Mouse (Mus musculus): ENCODE measurements around the gene Dguok.

The Dguok gene

DNA sequence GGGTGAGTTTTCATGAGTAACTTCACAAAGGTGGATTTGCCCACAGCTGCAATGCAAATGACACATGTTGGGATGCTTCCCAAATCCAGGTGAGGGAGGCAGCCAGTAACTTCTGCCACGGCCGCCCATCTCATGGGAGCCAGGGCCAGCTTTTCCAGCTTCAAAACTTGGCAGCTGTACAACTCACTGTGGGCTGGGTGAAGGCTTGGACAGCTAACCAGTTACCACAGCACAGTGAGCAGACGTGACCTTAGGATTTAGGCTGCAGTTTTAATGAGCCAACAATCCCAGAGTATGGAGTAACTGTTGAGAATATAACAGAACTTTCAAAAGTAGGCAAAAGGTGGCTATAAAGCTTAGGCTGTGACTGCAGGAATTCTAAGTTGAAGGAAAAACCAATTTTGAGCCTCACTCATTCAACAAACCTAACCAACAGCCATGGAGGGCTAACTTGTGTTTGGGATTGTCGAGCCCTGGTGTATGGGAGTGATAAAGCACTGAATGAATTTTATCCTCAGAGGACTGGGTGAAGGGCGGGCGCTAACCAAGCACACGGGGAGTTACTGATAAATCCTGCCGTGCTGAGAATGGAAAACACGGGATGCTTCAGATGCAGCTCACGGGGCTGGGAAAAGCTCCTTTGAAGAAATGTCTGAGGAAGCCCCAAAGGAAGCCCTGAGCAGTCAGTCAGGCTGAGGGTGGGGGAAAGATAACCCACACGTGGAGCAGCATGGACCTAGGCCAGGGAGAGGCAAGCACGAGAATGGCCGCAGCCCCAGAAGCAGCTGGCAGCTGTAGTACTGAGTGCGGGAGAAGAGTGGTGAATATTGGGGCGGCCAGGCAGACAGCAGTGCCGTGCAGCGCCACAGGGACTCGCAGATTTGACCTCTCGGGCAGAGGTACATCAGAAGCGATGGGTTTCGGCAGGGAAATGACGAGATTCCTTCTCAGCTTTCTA, 9.7 kb downstream of the Dguok start:
- DNase-seq, result no peak

DNA sequence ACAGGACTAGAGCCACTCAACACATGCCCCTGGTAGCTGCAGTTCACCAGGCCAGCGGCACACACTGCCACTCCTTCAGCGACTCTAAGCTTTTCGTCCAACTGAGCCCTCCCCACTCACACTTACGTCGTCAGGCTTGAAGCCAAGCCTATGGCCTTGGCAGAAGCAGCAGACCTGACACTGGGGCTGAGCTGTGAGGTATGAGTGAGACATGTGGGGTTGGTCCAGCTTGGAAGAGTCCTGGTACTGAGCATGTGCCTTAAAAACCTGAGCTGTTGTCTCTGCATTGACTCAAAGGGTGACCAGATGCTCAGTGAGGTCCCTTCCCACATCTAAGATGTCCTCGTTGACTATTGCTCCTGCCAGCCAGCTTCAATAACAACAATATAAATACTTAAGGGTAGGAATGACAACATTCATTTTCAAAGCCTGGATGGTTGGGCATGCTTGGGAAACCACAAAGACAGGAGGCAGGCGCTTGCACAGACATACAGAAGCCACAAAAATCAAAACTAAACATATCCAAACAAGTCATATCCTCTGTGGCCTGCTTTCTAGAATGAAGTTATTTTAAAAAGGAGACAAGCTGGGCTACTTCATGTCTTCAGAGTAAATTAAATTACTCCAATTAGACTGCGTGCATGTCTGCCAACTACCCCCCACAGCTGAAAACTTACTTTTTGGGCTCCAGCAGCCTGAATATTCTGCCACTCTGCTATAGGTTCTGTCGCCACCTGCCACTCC, 10.6 kb downstream of the Dguok start:
- DNase-seq, result no peak

DNA sequence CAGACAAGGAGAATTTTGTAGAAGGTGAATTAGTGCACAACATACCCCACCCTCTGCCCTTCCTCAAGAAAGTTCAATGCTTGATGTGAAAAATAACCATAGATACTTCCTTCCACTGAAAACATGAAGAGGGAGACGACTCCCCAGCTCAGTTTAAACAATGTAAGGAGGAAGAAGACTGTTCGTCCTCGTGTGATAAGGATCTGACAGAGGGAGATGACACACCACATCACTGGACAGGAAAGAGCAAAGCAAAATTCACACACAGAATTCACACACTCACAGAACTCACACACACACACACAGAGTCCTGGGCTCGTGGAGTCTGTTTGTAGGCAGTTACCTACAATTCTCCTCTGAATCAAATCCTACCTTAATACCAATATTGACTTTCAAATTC, 16.1 kb downstream of the Dguok start:
- DNase-seq, result no peak

DNA sequence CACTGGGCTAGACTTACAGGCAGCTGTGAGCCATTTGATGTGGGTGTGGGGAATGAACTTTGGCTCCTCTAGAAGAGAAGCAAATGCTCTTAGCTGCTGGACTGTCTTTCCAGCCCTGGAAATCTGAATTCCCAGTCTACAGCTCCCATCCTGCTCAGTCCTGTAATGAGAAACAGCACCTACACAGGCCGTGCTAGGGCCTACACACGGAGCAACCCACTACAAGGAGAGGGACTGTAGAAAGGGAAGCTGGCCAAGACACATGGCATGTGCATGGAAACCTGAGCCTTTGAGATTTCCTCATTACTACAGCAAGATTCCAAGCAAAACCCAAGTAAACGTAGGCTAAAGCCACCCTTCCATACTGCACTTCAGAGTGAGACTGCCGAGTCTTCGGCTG, 18.6 kb downstream of the Dguok start:
- DNase-seq, result no peak

DNA sequence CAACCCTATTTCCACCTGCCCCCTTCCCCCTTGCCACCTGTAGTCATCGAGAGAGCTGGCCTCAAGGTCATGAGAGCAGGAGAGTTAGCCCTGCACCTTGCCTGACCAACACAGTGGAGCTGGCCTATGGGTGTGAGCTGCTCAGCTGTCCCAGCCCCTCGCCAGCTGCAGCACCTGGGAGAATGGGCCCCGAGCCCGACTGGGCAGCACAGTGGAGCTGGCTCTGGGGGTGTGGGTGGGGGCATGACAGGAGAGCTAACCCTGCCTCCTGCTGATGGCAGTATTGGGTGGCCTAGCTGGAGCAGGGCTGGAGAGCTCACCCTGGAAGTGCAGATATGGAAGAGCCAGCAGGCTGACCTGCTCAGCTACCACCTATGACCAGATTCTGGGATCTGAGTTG, 19.5 kb downstream of the Dguok start:
- DNase-seq, result no peak

DNA sequence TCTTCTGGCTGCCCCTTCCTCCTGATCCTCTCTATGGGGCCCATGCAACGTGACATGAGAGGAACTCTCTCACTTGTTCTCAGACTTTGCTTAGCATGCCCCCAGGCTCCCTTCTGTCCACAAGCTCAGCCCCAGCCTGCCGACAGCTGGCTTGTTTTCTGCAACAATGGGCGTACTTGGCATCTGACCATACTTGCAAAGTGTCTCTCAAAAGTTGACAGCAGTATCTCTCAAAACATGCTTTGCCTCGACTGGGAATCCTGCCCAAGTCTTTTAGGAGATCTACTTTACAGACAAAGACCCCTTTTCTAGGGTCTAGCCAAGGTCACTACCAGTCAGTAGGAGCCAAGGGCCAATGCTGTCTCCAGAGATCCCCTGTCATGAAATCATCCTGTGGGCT, 20.9 kb downstream of the Dguok start:
- DNase-seq, result no peak

DNA sequence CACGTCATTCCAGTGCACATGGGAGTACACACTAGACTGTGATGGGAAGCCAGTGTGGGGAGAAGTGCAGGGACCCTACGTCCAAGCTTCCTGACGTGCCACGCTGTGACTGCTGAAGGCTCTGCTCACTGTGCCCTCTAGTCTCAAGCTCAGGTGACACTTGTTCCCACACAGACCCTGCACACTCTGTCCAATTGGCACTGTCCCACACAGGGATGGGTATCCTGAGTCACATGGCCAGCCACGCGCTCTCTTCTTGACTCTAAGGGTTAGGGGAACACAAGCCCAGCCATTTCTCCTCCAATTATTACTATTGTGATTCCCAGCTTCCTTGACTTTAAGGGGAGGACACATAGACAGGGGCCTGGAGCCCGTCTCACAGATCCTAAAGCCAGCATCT, 23.0 kb downstream of the Dguok start:
- no peak for DNase-seq

DNA sequence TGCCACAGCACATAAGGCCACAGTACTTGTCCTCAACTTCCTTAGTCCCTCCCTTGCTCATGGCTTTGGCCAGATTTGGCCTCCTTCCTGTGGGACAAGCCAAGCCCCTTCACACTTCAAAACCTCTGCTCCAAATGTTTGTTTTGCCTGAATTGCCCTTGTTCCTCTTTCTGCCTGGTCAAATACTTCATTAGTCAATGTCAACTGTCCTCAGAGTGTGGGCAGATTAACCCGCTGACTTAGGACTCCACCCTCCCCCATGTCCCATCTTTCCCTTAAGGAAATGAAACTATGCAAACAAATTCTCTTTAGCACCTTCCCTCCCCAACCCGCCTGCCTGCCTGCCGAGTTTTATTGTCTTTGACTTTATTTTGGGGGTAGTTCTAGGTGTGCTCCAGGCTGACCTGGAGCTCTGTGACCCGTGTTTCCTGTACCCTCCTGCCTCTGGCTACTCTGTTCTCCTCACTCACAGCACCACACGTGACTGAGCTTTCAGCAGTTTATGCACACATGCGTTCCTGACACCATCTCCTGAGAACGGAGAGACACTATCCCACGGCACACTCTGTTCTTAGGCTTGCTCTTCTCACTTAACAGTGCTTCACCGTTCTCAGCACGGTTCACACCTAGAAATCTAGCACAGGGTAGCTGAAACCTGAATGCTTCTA, 24.2 kb downstream of the Dguok start:
- no peak for DNase-seq

DNA sequence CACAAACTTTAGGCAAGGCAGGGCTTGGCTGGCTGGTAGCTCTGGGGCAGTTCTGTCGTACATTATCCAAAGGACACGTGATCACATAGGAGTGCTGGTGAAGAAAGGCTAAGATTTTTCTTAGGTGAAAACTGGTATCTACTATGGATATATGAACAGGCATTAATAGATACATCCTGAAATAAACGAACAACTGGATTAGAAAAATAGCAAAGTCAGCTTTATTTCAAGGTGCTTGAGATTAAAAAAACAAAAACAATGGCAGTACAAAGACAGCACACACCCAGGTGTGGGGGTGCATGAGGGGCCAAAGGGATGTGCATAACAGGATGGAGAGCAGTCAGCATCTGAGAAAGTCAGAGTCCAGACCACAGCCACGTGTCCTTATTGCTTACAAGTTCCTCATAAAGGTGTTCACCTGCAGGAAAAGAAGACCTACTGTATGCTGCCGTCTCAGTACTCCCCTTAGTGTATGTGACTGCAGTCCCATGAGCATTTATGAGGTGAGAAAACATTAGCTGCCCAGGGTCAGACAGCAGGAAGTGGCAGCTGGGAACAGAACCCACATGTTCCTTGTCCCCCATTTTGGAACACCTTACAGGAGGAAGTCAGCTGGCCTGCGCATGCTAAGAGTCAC, 26.6 kb downstream of the Dguok start:
- DNase-seq, result no peak

DNA sequence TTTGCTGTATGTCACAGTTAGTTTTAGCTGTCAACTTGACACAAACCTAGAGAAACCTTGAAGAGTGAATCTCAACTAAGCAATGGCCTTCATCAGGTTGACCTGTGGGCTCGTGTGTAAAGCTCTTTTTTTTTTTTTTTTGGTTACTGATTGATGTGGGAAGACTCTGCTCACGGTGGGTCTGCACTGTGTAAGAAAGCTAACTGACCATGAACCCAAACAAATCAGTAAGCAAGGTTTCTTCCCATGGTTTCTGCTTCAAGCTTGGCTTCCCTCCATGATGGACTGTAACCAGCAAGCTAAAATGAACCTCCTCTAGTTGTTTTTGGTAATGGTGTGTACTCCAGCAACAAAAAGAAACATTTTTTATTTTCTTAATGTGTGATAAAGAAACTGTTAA, 27.6 kb downstream of the Dguok start:
- DNase-seq, result no peak

DNA sequence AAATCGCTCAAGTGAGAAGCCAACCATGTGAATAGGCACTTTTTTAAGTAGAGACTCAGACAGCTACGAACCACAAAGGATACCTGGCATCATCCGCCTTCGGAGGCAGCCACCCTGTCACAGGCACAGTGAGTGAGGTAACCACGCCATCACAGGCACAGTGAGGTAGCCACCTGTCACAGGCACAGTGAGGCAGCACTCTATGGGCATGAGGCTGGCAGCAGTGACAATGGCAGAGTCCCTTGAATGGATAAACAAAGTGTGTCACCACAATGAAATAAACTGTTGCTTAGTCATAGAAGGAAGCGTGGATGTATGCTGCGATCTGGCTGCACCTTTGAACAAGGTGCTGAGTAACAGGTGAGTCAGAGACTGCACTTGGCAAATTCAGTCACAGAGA, 28.1 kb downstream of the Dguok start:
- no peak for DNase-seq

DNA sequence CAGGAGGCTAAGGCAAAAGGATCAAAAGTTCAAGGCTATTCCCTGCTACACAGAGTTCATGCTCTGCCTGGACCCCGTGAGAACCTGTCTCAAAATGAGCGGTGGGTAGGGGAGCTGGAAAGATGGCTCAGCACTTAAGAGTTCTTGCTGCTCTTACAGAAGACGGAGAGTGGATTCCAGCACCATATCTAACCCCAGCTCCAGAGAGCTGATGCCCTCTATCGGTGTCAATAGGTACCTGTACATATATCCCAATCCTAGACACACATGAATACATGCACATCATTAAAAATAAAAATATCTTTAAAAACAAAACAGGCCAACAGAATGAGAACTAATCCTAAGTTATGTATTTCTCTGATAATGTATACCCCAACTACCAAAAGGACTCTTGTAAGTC, 28.6 kb downstream of the Dguok start:
- no peak for DNase-seq

DNA sequence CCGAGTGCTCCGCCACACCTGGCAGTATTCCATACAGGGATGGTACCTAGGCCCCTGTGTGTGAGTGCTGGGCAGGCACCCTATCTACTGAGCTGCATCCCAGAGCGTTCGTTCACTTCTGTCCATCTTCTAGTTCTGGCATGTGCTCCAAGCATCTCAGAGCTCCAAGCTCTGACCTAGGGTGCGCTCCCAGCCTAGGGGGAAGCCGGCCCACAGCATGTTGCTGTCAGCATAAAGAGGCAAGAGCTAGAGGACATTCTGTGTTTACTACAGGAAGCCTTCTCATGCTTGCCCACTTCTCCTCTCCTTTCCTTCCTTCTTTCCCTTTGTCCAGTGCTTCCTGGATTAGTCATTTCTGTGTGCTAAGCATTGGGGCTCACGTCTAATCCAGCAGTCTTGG, 31.3 kb downstream of the Dguok start:
- DNase-seq, result no peak

DNA sequence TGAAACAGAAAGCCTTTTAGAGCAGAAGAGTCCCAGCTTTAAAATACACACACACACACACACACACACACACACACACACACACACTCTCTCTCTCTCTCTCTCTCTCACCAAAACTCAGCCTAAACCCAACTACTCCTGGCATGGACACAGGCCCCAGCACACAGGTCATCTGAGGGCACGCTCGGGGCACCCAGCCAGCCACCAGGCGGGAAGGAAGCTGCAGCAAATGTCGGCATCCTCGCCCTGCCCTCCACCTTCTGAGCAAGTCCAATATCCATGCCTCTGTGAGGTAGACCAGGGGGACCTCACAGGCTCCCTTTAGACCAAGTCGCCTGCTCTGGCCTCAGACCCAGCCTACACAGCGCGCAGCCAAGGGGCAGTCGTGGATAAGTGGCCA, 33.5 kb downstream of the Dguok start:
- DNase-seq, result no peak

DNA sequence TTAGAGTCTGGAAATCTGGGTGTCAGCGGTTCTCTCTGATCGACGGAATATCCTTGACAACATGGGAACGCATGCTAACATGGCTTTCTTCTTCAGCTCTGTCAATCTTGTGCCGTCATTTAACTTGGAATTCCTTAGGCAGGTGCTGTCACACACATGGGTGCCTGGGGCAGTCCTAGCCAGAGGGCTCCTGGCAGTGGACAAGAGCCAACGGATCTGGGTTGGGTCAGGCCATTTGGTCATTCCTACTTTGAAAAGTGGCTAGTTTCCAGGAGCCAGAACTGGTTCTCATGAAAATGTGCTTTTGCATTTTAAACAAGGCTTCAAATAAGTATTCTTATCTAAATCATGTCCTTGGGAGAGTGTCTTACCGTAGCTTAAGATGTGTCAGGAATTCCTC, 35.0 kb downstream of the Dguok start:
- DNase-seq, result no peak

DNA sequence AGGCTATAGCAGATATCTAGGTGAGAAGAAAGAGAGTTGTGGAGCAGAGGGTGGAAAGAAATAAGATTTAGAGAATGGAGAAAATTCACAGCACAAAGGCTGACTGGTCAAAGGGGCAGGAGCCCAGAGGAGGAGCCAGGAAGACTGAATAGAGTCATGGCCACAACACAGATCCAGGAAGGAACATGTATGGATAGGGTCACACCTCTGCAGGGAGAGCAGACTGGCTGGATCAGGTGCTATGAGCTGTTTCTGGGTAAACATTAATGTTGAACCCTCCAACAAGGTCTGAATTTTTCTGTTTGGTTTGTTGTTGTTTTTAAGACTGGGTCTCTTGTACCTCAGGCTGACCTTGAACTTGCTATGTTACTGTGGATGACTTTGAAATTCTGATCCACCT, 42.8 kb downstream of the Dguok start:
- no peak for DNase-seq

DNA sequence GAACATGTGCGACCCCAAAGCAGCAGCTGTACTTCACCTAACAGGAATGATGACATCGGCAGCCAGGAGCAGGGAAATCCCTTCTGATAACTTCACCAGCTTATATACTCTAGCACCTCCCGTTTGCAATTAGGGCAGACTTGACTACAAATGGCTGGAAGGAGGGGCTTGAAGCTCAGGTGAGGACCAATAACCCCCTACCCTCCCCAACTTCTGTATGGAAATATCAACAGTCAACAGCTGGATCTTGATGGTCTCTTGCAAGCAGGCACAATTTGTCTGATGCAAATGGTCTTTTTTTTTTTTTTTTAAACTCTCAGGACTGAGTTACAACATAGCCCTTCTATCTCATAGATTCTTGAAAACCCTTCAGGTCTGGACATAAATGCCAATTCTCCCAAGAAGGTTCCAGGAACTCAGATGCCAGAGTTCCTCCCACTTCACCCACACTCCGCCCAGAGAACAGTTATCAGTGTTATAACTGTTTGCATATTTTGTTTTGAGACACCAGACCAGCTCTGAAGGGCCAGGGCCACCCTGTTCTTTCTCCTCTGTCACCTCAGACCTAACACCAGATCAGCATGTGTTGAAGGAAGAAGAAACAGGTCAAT, 47.6 kb downstream of the Dguok start, which contains the start of gene Tet3:
Gene Tet3, minus strand, starts transcription at position 51 of the 611 bp plus-strand sequence.
- no peak for DNase-seq

DNA sequence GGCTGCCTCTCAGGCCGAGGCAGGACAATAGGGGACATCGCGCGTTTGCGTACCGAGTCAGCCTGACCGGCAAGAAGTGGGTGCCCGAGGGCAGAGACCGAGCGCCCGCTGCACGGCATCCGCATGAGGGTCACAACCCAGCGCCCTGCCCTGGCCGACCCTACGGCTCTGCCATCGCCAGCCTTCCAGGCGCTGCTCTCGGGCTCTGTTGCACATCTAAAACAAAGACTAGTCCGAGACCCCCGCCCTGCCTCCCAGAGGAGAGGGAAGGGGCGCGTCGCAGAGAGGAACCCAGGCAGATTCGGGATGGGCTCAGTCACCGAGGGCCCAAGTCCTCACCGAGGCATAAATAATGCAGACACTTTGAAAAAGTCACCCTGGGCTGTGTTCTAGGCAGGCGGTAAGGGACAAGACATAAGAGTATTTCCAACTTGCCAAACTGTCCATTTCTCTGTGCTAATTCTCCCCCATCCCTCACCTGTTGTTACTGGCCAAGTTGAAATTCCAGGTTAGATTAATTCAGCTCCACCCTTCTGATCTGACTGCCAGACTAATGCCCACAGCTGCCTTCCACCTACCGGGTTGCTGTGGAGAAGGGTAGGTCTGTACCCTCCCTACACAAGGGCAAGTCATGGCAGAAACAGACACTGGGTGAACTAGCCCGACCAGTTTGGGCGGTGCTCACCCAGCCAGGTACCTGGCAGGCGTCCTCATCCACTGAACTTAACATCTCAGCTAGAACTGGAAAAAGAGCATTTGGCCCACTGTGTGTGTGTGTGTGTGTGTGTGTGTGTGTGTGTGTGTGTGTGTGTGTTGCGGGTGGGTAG, 49.6 kb downstream of the Dguok start:
- DNase-seq, result no peak

DNA sequence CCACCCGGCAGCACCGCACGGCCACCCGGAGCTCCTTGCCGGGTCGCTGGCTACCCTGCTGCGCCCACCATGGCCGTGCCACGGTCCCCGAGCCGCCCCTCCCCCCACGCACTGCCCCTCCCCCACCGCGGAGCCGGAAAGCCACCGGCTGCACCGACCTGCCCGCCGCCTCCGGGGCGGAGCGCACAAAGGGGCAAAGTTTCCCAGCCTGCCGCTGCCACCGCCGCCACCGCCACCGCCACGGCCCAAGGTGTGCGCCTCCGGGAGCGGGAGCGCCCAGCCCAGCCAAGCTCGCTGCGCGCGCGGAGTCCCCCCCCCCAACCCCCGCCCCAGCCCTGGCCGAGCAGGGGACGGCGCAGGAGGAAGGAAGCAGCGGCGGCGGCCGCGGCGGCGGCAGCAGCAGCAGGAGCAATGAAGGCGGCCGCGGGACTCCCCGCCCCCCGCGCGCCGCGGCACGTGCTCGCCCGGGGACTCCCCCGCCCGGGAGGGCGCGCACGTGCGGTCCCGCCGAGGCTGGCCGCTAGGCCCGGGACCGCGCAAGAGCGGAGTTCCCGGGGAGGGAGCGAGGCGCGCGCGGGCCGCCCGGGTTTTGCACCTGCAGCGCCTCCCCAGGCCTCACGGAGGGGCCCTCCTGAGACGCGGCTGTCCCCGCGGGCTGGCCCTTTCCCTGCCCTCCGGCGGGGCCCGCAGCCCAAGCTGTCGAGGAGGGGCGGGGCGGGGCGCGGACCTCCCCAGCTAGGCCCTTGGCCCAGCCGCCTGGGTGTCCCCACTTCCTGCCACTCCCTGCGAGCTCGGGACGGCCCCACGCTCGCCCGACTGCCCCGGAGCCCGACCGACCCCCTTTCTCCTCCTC, 50.4 kb downstream of the Dguok start:
- peak; percentile 58 for DNase-seq

DNA sequence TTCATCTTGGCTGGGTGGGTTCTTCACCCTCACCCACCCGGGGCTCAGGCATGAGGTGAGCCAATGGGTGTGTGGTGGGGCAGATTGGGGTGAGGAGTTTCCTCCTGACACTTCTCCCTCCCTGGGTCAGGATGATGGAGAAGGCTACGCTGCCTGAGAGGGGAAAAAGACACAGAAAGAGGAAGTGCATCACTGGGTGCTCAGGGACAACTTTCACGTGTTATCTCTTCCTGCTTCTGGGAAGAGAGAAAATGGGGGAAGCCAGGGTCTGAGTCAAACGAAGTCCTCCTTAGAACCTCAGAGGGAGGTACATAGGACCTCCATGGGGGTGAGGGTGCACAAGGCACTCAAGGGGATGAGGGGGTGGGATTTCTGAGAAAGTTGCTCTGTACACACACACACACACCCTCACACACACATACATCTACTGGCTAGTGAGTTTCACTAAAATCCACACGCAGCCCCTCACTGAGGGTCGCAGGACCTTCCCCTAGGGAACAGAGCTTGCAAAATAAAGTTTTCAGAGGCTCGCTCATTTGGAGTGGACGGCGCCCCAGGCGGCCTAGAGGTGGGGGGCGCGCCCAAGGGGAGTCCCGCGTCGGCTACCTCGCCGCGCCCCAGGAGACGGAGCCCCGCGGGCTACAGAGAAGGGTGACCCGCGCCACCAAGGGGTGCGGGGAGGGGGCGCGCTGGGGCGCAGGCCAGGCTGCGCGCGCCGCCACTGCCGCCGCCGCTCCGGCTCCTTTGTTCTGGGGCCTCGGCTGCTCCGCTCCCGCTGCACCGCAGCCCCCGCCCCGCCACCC, 51.2 kb downstream of the Dguok start:
- peak; percentile 41 for DNase-seq

Data from layer of hippocampus, adult 9-11 months (tissue).